Mouse (Mus musculus) left cerebral cortex, adult 11 months (tissue): ENCODE measurements around the gene Mapt.

Source experiments
- DNase-seq: peaks from one replicate; pipeline ENCODE4 v3.0.0; 2022; ENCODE audit warnings: low spot score

Mapt gene

GRCm38 (mm10) chr11:104315703-104316102 is 84.5 kb downstream of the Mapt start:
- DNase-seq = no peak

- no peak for DNase-seq
Measured at GRCm38 (mm10) chr11:104316685-104317400, 85.7 kb downstream of the Mapt start.

DNA sequence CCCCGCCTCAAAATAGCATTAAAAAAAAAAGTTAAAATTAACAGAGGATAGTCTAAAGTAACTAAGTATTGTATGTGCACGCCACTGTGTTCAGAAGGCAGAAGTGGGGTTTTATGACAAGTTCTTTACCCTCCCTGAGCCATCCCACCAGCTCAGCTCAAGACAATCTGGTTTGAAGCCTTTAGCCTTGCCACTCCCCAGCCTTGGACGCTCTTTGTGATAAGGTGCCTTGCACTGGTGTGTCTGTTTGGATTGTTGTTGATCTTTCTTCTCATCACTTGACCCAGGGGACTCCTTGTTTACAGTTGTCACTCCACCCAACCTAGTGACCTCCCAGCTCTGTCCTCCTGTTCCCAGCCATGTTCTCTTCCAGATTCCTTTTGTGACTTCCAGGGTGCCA is 86.4 kb downstream of the Mapt start:
- DNase-seq = no peak

DNA sequence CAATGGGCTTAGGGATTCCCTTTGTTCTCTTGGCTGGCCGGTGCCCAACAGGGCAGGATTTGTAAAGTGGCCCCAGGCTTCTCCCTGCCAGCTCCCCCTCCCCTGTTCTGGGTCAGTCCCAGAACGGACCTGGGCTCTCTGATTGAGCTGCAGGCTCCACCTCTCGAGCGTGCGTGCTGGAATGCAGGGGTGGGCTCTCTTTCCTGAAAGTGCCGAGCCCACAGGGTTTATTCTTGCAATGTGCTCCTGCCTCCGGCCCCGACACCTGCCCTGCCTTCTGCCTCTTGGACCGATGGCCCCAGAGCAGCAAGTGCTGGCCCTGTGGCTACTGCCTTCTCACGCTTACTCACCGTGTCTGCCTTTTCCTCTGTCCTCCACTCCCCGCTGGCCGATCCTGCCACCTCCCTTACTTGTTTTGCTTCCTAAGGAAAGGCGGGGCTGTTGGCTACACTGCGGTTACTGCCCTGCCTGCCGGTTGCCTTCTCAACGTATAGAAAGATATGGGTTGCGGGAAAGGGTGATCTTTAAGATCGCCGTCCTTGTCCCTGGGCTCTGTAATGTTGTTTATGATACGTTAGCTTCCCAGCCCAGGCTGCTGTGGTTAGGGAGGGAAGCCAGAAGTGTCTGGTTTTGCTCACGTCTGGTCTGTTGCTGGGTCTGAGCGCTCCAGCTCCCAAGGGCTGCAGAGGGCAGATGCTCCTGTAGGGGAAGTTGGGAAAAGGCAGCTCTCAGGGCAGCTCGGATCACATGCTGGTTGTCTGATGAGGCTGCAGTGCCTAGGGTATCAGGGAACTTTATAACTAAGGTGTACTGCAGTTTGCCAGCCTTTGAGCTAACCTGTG is 88.0 kb downstream of the Mapt start:
- no peak for DNase-seq

- DNase-seq = no peak
Measured at GRCm38 (mm10) chr11:104320511-104320910, 89.3 kb downstream of the Mapt start.

DNA sequence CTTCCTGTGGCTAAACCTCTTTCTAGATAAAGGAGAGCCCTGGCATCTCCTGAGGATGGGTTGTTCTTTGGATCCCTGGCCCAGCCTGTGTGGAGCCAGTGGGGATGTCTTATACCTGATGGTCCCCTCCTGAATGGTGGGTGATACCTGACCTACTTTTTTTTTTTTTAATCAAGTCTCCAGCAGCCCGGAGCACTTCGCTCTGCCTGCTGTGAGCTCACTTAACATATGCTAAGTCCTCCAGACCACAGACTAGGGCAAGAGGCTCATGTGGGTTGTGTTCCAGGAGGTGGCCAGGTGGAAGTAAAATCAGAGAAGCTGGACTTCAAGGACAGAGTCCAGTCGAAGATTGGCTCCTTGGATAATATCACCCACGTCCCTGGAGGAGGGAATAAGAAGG is 91.0 kb downstream of the Mapt start:
- no peak for DNase-seq

- DNase-seq = no peak
Measured at GRCm38 (mm10) chr11:104327462-104327861, 96.3 kb downstream of the Mapt start.

- no peak for DNase-seq
Measured at GRCm38 (mm10) chr11:104327946-104328345, 96.8 kb downstream of the Mapt start.

GRCm38 (mm10) chr11:104329185-104329926 is 98.2 kb downstream of the Mapt start:
- no peak for DNase-seq

DNA sequence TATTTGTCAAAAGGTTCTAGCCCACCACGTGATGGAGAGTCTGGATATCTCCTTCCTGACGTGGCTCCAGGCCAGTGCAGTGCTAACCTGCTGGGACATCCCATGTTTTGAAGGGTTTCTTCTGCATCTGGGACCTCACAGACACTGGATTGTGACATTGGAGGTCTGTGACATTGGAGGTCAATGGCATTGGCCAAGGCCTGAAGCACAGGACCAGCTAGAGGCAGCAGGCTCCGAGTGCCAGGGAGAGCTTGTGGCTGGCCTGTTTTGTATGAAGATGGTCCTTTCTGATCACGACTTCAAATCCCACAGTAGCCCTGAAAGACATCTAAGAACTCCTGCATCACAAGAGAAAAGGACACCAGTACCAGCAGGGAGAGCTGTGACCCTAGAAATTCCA is 99.0 kb downstream of the Mapt start:
- DNase-seq = no peak

DNA sequence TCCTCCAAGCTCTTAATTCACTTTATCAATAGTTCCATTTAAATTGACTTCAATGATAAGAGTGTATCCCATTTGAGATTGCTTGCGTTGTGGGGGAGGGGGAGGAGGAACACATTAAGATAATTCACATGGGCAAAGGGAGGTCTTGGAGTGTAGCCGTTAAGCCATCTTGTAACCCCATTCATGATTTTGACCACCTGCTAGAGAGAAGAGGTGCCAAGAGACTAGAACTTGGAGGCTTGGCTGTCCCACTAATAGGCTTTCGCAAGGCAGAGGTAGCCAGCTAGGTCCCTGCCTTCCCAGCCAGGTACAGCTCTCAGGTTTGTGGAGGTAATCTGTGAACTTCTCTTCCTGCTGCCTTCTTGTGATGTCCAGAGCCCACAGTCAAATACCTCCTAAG is 100.0 kb downstream of the Mapt start:
- no peak for DNase-seq

DNA sequence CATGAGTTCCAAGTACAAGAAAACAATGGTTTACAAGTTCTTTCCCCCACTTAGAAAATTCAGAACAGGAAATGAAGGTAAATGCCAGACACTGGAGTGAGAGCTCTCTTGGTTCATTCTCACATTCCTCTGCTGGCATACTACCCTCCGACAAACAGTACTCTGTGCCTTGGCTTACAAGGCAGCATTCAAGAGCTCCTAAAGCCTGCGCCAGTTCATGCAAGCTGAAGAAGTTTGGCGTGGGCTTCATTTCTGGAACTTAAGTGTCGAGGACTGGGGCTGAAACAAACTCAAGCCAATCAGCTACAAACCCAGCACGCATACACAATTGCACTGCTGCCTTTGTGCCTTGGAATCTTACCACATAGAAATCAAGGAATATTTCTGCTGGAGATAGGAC is 100.9 kb downstream of the Mapt start:
- no peak for DNase-seq

- no peak for DNase-seq
Measured at GRCm38 (mm10) chr11:104334115-104334514, 102.9 kb downstream of the Mapt start.

GRCm38 (mm10) chr11:104334946-104335345 is 103.8 kb downstream of the Mapt start:
- DNase-seq = no peak

GRCm38 (mm10) chr11:104346931-104347330 is 115.7 kb downstream of the Mapt start:
- no peak for DNase-seq

DNA sequence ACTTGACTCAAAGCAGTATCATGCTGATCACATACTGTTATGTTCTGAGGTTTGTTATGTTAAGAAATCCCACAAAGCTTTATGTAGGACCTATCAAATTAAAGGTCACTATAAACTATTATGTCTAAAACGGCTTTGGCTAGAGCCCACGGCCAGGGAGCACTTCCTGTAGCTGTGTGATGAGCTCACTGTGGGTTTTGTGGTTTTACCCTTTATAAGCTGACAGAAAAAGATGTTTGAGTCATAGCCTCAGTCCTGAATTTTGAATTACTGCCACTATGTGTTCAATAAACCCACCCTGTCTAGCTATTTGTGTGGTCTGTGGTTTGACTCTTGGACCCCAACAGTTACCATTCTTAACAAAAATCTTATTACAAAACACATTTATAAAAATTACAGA is 130.6 kb downstream of the Mapt start:
- no peak for DNase-seq

DNA sequence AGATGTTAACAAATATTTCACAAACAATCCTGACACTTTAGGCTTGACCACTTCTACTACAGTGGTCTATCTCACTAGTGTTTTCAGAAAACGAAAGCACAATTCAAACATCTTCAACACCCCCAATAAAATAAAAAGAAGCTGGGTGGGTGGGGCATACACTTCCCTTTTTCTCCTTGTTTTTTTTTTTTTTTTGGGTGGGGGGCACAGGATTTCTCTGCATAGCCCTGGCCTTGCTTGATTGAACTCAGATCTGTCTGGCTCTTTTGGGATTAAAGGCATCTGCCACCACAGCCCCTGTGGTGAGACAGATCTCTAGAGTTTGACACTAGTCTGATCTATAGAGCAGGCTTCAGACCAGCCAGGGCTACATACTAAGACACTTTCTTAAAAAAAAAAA is 131.5 kb downstream of the Mapt start:
- DNase-seq = no peak

DNA sequence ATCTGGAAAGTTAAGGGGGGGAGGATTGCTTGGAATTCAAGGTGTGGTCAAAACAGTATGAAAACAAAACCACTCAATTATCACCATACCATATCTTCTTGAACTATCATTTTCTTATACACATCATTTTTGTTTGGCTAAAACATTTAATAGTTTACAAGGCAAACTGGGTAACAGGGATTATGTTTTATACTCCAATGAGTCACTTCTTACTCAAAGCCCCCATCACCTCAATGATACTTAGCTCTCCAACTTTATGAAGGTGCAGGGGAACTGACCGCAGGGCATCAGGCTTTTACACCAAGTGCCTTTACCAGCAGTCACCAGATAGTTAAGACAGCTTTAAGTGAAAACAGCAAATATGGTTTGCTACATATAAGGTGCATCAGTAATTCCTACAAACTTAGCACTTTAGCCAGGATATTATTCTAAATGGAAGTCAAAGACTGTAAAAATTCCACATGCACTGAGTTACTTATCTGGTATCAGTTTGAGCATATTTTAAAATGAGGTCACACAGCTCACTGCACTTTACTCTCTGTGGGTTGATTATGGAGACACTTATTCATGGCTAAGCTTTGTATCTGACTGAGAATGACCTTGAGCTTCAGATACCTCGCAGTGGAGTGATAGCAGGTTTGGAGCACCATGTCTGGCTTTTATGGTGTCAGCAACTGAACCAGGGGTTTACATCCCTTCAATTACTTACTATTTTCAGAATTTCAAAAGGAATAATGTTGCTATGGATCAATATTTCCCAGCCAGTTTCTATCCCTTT is 132.8 kb downstream of the Mapt start:
- no peak for DNase-seq

DNA sequence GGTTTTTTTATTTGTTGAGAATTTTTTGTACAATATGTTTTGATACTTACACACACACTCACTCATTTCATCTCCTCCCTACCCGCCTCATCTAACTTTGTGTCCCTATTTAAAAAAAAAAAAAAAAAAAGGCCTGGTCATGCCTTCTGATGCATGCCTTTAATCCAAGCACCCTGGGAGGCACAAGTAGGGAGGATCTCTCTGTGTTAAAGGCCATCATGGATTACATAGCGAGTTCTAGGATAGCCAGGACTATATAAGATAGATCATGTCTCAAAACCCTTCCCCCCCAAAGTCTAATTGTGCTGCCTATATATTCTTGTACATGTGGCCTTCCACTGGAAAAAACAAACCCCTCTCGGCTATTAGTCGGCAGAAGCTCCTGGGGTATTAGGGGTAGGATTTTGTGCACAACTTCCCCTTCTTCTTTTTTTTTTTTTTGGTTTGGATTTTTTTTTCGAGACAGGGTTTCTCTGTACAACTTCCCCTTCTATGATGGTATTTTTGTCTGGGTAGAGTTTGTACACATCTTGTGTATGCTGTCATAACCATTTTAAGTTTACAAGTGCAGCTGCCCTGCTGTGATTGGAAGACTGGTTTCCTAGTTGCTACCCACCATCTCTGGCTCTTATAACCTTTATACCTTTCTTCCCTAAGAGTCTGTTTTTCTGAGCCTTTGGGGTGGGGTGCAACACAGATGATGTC is 136.4 kb downstream of the Mapt start:
- DNase-seq = no peak

DNA sequence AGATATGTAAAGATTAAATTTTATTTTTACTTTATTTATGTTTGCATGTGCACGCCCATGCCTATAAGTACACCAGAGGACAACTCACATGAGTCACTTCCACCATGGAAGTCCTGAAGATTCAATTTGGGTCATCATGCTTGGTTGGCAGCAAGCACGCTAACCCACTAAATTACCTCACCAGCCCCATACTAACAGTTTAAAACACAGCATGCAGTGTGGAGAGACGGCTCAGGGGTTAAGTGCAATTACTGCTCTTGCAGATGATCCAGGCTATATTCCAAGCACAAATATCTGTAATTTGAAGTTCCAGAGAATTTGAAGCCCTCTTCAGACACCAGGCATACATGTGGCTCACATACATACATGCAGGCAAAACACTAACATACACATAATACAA is 145.1 kb downstream of the Mapt start:
- no peak for DNase-seq

GRCm38 (mm10) chr11:104379635-104380034 is 148.4 kb downstream of the Mapt start:
- DNase-seq = no peak
